Mouse (Mus musculus) kidney, adult 2 months (tissue): ENCODE data around the gene Crip3.

Experiments used
- CTCF ChIP-seq: fragments of 200-500 bp; conservative IDR thresholded peaks from 2 replicates; pipeline ENCODE4 v1.5.1; 2011; ENCODE audit warnings: low read depth, mild to moderate bottlenecking, control low read depth, low read length, moderate library complexity, mixed read lengths; ENCODE audit not compliant: insufficient read depth, insufficient read length
- POLR2A ChIP-seq: fragments of 200-500 bp; IDR thresholded peaks from one replicate; pipeline ENCODE4 v1.6.1; 2011; ENCODE audit warnings: low read depth, low read length, control low read depth

DNA sequence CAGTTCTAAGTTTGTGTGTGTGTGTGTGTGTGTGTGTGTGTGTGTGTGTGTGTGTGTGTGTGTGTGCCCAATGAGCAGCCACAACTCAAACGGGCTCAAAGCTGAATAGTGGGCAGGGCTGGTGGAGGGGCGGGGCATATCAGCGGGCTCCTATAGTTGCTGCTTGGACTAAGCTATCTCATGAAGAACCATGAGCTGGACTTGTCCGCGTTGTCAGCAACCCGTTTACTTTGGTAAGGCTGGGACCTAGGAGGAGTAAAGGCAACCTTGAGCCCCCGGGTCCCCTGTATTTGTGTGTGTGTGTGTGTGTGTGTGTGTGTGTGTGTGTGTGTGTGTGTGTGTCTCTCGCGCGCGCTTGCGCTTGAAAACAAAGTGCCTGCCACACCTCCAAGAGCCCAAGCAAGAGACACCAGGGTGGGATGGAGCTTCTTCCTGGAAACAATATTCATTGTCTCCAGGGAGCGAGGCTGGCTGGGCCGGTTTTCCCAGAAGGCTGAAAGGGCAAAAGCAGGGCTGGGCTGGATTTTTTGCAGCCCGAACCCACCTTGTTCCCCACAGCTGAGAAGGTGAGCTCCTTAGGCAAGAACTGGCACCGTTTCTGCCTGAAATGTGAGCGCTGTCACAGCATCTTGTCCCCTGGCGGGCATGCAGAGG, at the start of gene Crip3:
- TF ChIP-seq CTCF: no peak
- no peak for TF ChIP-seq POLR2A
